Mouse (Mus musculus) mouse embryonic stem cell (cell line): ENCODE measurements around the gene Eya2.

Source experiments
- in situ Hi-C, 2 experiments: fragments of 300-500 bp; cut with MboI; formaldehyde crosslinking; loops; 1 replicate in 1 of 2; 3 replicates in 1 of 2; pipeline ENCODE4 v1.14.3; 2019 to 2020; ENCODE audit warnings: low sequenced_read_pairs in 2 of 2, low pct_unique_long_range_greater_than_20kb in 1 of 2, mixed read lengths in 1 of 2; ENCODE audit not compliant: unreplicated experiment in 1 of 2

Eya2 gene

GRCm38 (mm10) chr2:165688896-165689295 lies 94.1 kb downstream of the Eya2 start:
- in situ Hi-C loops, result no loop called here

- in situ Hi-C loops, result no loop called here
Measured at GRCm38 (mm10) chr2:165691016-165691415, 96.2 kb downstream of the Eya2 start.

- in situ Hi-C loops, result no loop called here
Measured at GRCm38 (mm10) chr2:165692944-165693660, 98.3 kb downstream of the Eya2 start.

DNA sequence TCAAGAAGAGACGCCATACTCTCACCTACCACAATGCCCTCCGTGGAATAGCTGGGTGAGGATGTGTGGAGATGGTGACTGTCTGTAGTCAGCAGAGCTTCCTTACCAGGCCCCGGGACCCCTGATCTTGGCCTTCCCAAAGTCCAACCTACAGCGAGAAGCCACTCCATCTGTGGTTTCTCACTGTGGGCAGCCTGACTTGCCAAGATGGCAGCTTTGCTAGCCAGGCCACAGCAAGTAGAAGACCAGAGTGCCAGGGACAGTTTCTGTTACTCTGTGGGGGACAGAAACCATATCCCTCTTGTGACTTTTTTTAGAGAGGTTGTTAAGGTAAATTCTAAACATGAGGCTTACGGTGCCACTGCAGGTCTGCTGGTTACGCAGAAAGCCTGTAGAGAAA lies 99.9 kb downstream of the Eya2 start:
- in situ Hi-C loops, result no loop called here

GRCm38 (mm10) chr2:165700252-165700908 lies 105.5 kb downstream of the Eya2 start:
- in situ Hi-C loops, result loop anchor here (25.0 kb wide), 1 partner anchor 163 kb away; no protein-coding TSS in a partner anchor

- in situ Hi-C loops, result loop anchor here (25.0 kb wide), 1 partner anchor 166 kb away; no protein-coding TSS in a partner anchor
Measured at GRCm38 (mm10) chr2:165703033-165703805, 108.4 kb downstream of the Eya2 start.

DNA sequence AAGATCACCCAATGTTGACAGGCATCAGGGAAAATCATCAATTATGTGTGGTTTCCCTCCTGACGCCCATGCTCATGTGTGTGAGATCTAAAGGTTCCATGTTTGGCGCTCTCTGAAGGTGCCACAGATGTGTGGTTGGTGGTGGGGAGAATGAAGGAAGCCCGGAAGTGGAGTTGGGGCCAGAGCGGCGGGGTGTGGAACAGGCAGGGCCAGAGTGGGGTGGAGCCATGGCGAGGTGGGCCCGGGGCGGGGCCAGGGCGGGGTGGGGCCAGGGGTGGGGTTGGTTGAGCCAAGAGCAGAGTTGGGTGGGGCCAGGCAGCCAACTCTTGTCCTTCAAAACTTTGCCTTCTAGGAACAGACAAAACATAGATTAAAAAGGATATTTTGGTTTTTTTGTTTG lies 113.4 kb downstream of the Eya2 start:
- in situ Hi-C loops, result loop anchor here (25.0 kb wide), 1 partner anchor 171 kb away; no protein-coding TSS in a partner anchor

DNA sequence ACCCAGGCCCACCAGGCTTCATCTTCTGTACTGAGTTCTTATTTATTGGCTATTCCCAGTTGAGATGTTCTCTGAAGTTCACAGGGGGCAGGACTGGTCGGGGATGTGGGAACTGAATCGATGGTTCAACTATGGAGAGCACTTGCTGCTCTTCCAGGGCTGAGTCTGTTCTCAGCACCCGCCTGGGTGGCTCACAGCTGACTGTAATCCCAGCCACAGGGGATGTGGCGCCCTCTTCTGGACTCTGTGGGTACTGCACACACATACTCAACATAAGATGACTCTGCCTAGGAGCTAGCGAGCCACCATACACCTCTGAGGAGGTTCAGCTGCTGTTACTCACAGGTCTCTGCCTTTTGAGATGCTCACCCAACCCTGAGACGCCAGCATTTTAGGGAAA lies 121.9 kb downstream of the Eya2 start:
- in situ Hi-C loops, result loop anchor here (25.0 kb wide), 1 partner anchor 179 kb away; no protein-coding TSS in a partner anchor

GRCm38 (mm10) chr2:165717182-165718176 lies 122.6 kb downstream of the Eya2 start:
- in situ Hi-C loops, result loop anchor here (25.0 kb wide), 1 partner anchor 180 kb away; no protein-coding TSS in a partner anchor

DNA sequence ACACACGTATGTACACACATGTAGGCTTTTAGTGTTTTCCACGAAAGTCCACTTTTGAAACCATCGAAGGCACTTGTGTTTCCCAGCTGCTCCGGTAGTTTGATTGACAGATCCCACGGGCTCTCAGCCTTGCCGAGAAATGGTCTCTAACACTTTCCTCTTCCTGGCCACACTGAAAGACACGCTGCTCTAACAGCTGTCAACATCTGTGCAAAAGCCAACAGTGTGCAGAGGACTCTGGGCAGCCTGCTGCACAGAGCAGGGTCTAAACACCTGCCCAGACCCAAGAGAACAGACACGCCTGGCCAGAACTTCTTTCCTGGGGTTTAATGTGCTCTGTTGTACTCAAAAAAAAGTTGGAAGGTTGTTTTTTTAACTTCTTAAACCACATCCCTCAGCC lies 124.5 kb downstream of the Eya2 start:
- in situ Hi-C loops, result loop anchor here (25.0 kb wide), 1 partner anchor 182 kb away; no protein-coding TSS in a partner anchor

GRCm38 (mm10) chr2:165721941-165722340 lies 127.1 kb downstream of the Eya2 start:
- in situ Hi-C loops, result loop anchor here (25.0 kb wide), 1 partner anchor 185 kb away; no protein-coding TSS in a partner anchor

GRCm38 (mm10) chr2:165732552-165733238 lies 137.9 kb downstream of the Eya2 start:
- in situ Hi-C loops, result no loop called here

DNA sequence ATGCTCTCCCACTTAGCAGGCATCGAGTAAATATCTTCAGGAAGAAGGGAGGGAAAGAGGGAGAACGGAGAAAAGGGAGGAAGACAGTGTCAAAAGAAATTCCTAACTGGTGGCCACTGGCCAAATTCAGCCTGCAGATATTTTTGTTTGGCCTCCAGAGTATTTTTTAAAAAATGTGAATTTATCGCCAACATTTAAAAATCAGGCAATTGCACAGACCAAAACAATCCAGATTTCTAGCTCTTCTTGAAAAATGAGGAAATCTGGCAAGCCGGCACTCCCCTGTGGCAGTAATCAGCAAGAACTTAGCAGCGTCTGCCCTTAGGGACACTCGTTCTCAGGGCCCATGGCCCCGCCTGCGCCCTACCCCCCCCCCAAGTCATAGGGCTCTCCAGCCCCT lies 138.9 kb downstream of the Eya2 start:
- in situ Hi-C loops, result no loop called here

GRCm38 (mm10) chr2:165736297-165736696 lies 141.5 kb downstream of the Eya2 start:
- in situ Hi-C loops, result no loop called here

DNA sequence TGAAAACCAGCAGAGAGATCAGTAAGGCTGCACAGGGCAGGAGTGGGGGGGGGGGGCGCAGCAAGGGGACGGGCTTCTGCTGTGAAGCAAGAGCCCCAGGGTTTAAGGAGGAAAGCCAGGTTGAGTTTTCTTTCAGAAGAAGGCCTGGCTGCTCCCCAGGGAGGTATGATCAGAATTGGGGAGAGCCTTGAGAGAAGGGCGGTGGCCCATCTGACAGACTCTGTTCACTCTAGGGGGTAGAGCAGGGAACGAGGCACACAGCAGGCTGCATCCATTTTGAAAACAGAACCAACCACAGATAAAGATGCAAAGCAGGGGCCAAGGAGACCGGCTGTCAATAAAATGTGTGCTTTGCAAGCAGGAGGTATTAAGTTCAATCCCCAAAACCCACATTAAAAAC lies 145.5 kb downstream of the Eya2 start:
- in situ Hi-C loops, result no loop called here

DNA sequence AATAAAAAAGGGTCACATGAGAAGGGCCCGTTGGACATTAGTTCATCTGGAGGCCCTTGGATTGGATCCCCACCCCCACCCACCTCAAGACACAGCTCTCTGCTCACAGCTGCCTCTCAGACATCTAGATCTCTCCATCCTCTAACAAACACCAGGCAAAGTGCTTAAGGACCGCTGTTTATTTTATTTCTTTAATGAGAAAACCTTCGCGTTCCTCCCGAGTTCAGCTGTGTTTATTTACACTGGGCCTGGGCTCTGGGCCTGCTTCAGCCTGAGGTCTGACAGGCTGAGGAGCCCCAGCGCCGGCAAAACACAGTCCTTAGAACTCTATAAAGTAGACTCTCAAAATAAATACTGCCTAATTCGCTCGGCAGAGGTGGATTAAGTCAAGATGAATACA lies 146.2 kb downstream of the Eya2 start:
- in situ Hi-C loops, result no loop called here

DNA sequence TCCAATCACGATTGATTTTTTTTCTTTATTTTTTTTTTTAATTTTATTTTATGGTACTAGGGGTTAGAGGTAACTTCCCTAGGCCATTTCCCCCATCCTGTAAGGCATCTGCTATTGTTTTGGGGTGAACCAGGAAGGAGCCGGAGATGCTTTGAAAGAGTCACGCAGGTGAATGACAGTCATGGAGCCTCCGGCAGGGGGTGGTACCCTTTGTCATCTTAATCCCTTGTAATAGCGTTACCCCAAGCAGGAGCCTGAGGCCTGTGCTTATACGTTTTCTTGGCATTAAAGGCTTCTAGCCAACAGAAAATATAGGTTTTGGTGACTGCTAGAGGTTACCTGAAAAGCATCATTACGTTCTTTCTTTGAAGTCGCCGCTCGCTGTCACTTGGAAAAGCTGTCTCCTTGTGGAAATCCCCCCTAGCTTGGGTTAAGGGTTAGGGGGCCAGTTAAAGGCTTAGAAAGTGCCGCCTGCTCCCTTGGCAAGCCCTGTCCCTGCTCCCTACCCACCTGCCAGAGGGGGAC lies 146.8 kb downstream of the Eya2 start:
- in situ Hi-C loops, result no loop called here
